ENCODE assay signal across 19 mouse cellular contexts in the genomic region with DNA sequence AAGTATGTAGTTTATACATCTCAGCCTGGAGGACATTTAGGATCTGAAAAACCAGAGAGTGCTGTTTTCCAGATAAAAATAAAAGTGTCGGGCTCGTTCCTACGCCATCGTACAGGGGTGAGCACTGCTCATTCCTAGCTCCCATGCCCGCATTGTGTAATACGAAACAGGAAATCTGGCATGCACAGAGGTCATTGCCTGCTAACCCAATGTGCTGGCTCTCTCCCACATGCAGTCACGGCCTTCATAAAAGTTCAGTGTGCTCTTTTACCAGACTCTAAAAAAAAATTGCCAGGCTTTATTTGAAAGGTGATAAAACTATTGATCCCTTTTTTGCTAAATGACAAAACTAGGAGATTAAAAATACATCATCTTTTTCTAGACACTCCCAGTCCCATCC.
DNase-seq lines count a peak whose midpoint lies in the region; ATAC-seq and TF ChIP-seq lines count a peak whose summit lies in the region.
"Had no signal": no experiment of that assay in that cellular context is flagged by ENCODE, and none has a peak within 500 bp of the region (broad histone marks: within the 10 kb centered on the region; RNA-seq: fewer than 3 reads in every experiment).

No protein-coding gene starts in this region.

- H3K4me1 ChIP-seq in kidney, postnatal 0 days (replicated peaks; ENCODE audit: insufficient read depth, low read length): no peaks in the 10 kb centered on the region
- no peaks in the 10 kb centered on the region for H3K4me1 ChIP-seq in kidney, embryonic 14.5 days (ENCODE audit: control insufficient read depth, insufficient read depth, low read length)
- H3K4me1 ChIP-seq in limb, embryonic 12.5 days (replicated peaks): 0 out of 2 replicates have a peak, but pooled peaks cover 2% of the 10 kb centered on the region
- no peaks in the 10 kb centered on the region for H3K4me1 ChIP-seq in midbrain, embryonic 13.5 days (replicated peaks)
- H3K4me1 ChIP-seq: forebrain, embryonic 15.5 days; intestine, embryonic 15.5 days; liver, embryonic 15.5 days; megakaryocyte, embryonic 14.5 days had no signal

- H3K9ac ChIP-seq in kidney, postnatal 0 days (ENCODE audit: low read depth, low read length): no peak overlapping the region
- no peak overlapping the region for H3K9ac ChIP-seq in kidney, embryonic 14.5 days (ENCODE audit: low read depth, low read length)
- no peak overlapping the region for H3K9ac ChIP-seq in limb, embryonic 12.5 days (replicated peaks)
- no peak overlapping the region for H3K9ac ChIP-seq in midbrain, embryonic 13.5 days (replicated peaks)
- H3K9ac ChIP-seq: forebrain, embryonic 15.5 days; intestine, embryonic 15.5 days; liver, embryonic 15.5 days had no signal

- no peak overlapping the region for H3K4me3 ChIP-seq in kidney, postnatal 0 days (replicated peaks; ENCODE audit: low read depth, low read length)
- H3K4me3 ChIP-seq in kidney, embryonic 14.5 days (ENCODE audit: low read length): no peak overlapping the region
- no peak overlapping the region for H3K4me3 ChIP-seq in limb, embryonic 12.5 days (replicated peaks)
- H3K4me3 ChIP-seq in midbrain, embryonic 13.5 days (replicated peaks): no peak overlapping the region
- H3K4me3 ChIP-seq: erythroblast, embryonic 14.5 days; forebrain, embryonic 15.5 days; intestine, embryonic 15.5 days; liver, embryonic 15.5 days; megakaryocyte, embryonic 14.5 days had no signal

- no peak for TF ChIP-seq CTCF in kidney, postnatal 0 days (IDR thresholded peaks at IDR 0.05; ENCODE audit: low read depth)

- no peaks in the 10 kb centered on the region for H3K9me3 ChIP-seq in kidney, postnatal 0 days (replicated peaks; ENCODE audit: low read length)
- H3K9me3 ChIP-seq in kidney, embryonic 14.5 days (ENCODE audit: control insufficient read depth, low read length): no peaks in the 10 kb centered on the region
- H3K9me3 ChIP-seq in limb, embryonic 12.5 days: no peaks in the 10 kb centered on the region
- no peaks in the 10 kb centered on the region for H3K9me3 ChIP-seq in midbrain, embryonic 13.5 days
- H3K9me3 ChIP-seq: forebrain, embryonic 15.5 days; intestine, embryonic 15.5 days; liver, embryonic 15.5 days had no signal

- WGBS in kidney, postnatal 0 days: 41% methylated on average over 7 of the region's 7 CpGs
- 60% methylated on average over 7 of the region's 7 CpGs for WGBS in kidney, embryonic 14.5 days
- 41% methylated on average over 7 of the region's 7 CpGs for WGBS in limb, embryonic 12.5 days
- 89% methylated on average over 7 of the region's 7 CpGs for WGBS in midbrain, embryonic 13.5 days

- H3K4me2 ChIP-seq in kidney, postnatal 0 days (ENCODE audit: low read length): no peak overlapping the region
- no peak overlapping the region for H3K4me2 ChIP-seq in kidney, embryonic 14.5 days (replicated peaks; ENCODE audit: low read depth, low read length)
- H3K4me2 ChIP-seq in limb, embryonic 12.5 days: no peak overlapping the region
- H3K4me2 ChIP-seq in midbrain, embryonic 13.5 days (replicated peaks): no peak overlapping the region
- H3K4me2 ChIP-seq: forebrain, embryonic 15.5 days; intestine, embryonic 15.5 days; liver, embryonic 15.5 days had no signal

- ATAC-seq in kidney, postnatal 0 days (replicated peaks; ENCODE audit: low FRiP score, low read depth): no peak
- no peak; the same call in 1 of the 2 replicates for ATAC-seq in kidney, embryonic 14.5 days (ENCODE audit: low FRiP score, low TSS enrichment)
- no peak for ATAC-seq in limb, embryonic 12.5 days (ENCODE audit: insufficient number of reproducible peaks, insufficient read depth, low FRiP score, low TSS enrichment, low read depth)
- ATAC-seq in midbrain, embryonic 13.5 days: no peak
- ATAC-seq: CD4-positive, CD25-positive, alpha-beta regulatory T cell, adult 4 months; forebrain, embryonic 15.5 days; intestine, embryonic 15.5 days had no signal

- H3K27me3 ChIP-seq in kidney, postnatal 0 days (ENCODE audit: insufficient read depth, low read length): no peaks in the 10 kb centered on the region
- H3K27me3 ChIP-seq in kidney, embryonic 14.5 days (ENCODE audit: control insufficient read depth, insufficient read depth, low read length): no peaks in the 10 kb centered on the region
- no peaks in the 10 kb centered on the region for H3K27me3 ChIP-seq in limb, embryonic 12.5 days
- H3K27me3 ChIP-seq in midbrain, embryonic 13.5 days: no peaks in the 10 kb centered on the region
- H3K27me3 ChIP-seq: forebrain, embryonic 15.5 days; intestine, embryonic 15.5 days; liver, embryonic 15.5 days; megakaryocyte, embryonic 14.5 days had no signal

- no peaks in the 10 kb centered on the region for H3K36me3 ChIP-seq in kidney, postnatal 0 days (ENCODE audit: insufficient read depth, low read length)
- H3K36me3 ChIP-seq in kidney, embryonic 14.5 days (ENCODE audit: control insufficient read depth, insufficient read depth, low read length): no peaks in the 10 kb centered on the region
- H3K36me3 ChIP-seq in limb, embryonic 12.5 days: no peaks in the 10 kb centered on the region
- H3K36me3 ChIP-seq in midbrain, embryonic 13.5 days: no peaks in the 10 kb centered on the region
- H3K36me3 ChIP-seq: forebrain, embryonic 15.5 days; G1E; intestine, embryonic 15.5 days; liver, embryonic 15.5 days had no signal

- H3K27ac ChIP-seq in kidney, postnatal 0 days: no peak overlapping the region
- no peak overlapping the region for H3K27ac ChIP-seq in kidney, embryonic 14.5 days (ENCODE audit: low read depth, low read length)
- H3K27ac ChIP-seq in limb, embryonic 12.5 days: peak overlapping the region; percentile 2; the same call in 1 of the 2 replicates
- no peak overlapping the region for H3K27ac ChIP-seq in midbrain, embryonic 13.5 days
- H3K27ac ChIP-seq: forebrain, embryonic 15.5 days; intestine, embryonic 15.5 days; liver, embryonic 15.5 days; stomach, postnatal 0 days had no signal

- peak; percentile 60 to 83 for DNase-seq in adrenal gland, adult (ENCODE audit: inconsistent age in 2 of 2, low spot score in 1 of 2)
- DNase-seq in adrenal gland, postnatal 4 days (ENCODE audit: low spot score in 2 of 2): no peak
- DNase-seq in kidney, postnatal 0 days (ENCODE audit: low spot score): peak; percentile 1
- peak; percentile 34 for DNase-seq in adrenal gland, postnatal 25 days
- no peak for DNase-seq in right cerebral cortex, adult 2 months (ENCODE audit: low spot score in 2 of 2)
- DNase-seq: kidney, postnatal 25 days; lung, postnatal 10 days; thymus, postnatal 36 days had no signal

Comparison
In these comparisons a context has a peak if more than half of its experiments do, and no peak if none do; other contexts are left out.
1. DNase-seq: peak in adrenal gland, adult (2 of 2), kidney, postnatal 0 days (single experiment) and adrenal gland, postnatal 25 days (single experiment); none in adrenal gland, postnatal 4 days (0 of 2) and right cerebral cortex, adult 2 months (0 of 2).